Mouse (Mus musculus) thymus, adult 2 months (tissue): ENCODE measurements around the gene Gm49361.

Source experiments
- CTCF ChIP-seq: fragments of 200-500 bp; IDR thresholded peaks from 2 replicates; pipeline ENCODE4 v1.5.1; 2012; ENCODE audit warnings: mild to moderate bottlenecking, control low read depth, low read length, moderate library complexity, borderline replicate concordance; ENCODE audit not compliant: control insufficient read depth, poor library complexity, insufficient read depth; ENCODE audit errors: extremely low read depth
- POLR2A ChIP-seq: fragments of 200-500 bp; IDR thresholded peaks from 2 replicates; pipeline ENCODE4 v1.6.1; 2012; ENCODE audit warnings: mild to moderate bottlenecking, low read length, control low read depth, moderate library complexity; ENCODE audit not compliant: control insufficient read depth, poor library complexity, insufficient read depth; ENCODE audit errors: extremely low read depth

- TF ChIP-seq POLR2A (no peak), CTCF (0 out of 2 replicates have a peak, but pooled peaks have one; percentile 7)
Observed at GRCm38 (mm10) chr14:57745291-57745969, 473 bp downstream of the Gm49361 start.
